Mouse (Mus musculus) liver, postnatal 0 days (tissue): ENCODE measurements around the gene 1700080O16Rik.

Experiments
- CTCF ChIP-seq: sonication (generic); IDR thresholded peaks from 2 replicates; pipeline ENCODE4 v1.5.1; 2016; ENCODE audit warnings: antibody characterized with exemption, low read depth
- EP300 ChIP-seq: IDR thresholded peaks from 2 replicates; pipeline ENCODE4 v1.6.1; 2016; ENCODE audit warnings: antibody characterized with exemption, low read depth, mild to moderate bottlenecking

DNA sequence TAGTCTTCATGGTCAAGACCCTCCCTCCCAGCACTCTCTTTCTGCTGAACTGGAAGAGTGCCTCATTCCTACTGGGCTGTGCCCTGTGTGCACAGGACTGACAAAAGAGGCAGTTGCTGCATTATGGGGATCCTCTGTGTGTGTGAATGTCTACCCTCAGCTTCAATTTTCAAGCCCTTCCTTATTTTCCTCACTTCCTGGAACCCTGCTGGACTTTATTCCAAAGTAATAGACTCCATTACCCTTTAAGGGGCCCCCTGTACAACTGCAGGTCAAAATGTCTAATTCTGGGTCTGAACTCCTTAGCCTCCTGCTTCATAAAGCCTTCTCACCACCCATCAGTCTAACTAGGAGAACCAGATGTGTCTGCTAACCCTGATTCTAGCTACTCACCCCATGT, 2.0 kb upstream of the 1700080O16Rik start:
- TF ChIP-seq EP300 (no peak), CTCF (no peak)
